Mouse (Mus musculus) B cell, adult (primary cell): ENCODE measurements around the gene Il1f6. TPM values are rescaled to one million over a fixed set of nuclear protein-coding genes. Genes with fewer than 3 reads are reported as not detected.

Experiments
- total RNA-seq: library from RNA; stranded (reverse); gene quantifications from 4 replicates; pipeline ENCODE4 v1.2.4, GENCODE M21; 2023; ENCODE audit not compliant: inconsistent age

Gene Il1f6
- total RNA-seq: not detected in 4 replicates

GRCm38 (mm10) chr2:24215118-24215517 lies at the start of gene Il1f6:
TSS of gene Il1f6 (plus strand) at chr2:24215418.

GRCm38 (mm10) chr2:24186176-24186575 lies 29.0 kb upstream of the Il1f6 start, which contains the start of gene Il1f9:
TSS of gene Il1f9 (plus strand) at chr2:24186476.

Other genes starting within 250 kb of the Il1f6 start
- not detected in 4 replicates for gene Hnmt, start 166.0 kb upstream of the Il1f6 start, total RNA-seq
- not detected in 4 replicates for gene Tbpl2, start 118.8 kb upstream of the Il1f6 start, total RNA-seq
- not detected in 4 replicates for gene Il1f8, start 62.3 kb upstream of the Il1f6 start, total RNA-seq
- not detected in 4 replicates for gene Il1f9, start 28.9 kb upstream of the Il1f6 start, total RNA-seq
- gene Il1f5, start 61.5 kb downstream of the Il1f6 start, total RNA-seq: not detected in 4 replicates
- not detected in 4 replicates for gene Il1f10, start 75.8 kb downstream of the Il1f6 start, total RNA-seq
- not detected in 4 replicates for gene Il1rn, start 121.4 kb downstream of the Il1f6 start, total RNA-seq
- gene Psd4, start 152.2 kb downstream of the Il1f6 start, total RNA-seq: 187 to 204 TPM (median 191 TPM) in 4 replicates